Mouse (Mus musculus) megakaryocyte, embryonic 14.5 days (primary cell): ENCODE results near the gene Npas3. TPM values are rescaled to one million over a fixed set of nuclear protein-coding genes. Genes with fewer than 3 reads are reported as not detected.

Experiments used
- H3K27me3 ChIP-seq: replicated peaks from 2 replicates; pipeline ENCODE3; 2012; ENCODE audit warnings: inconsistent platforms
- H3K36me3 ChIP-seq: replicated peaks from 2 replicates; pipeline ENCODE3; 2012; ENCODE audit warnings: low read length, inconsistent platforms, mixed read lengths
- H3K4me1 ChIP-seq: 2 replicates; pipeline ENCODE4 v1.6.1; 2012; ENCODE audit warnings: inconsistent platforms
- H3K4me3 ChIP-seq: replicated peaks from 2 replicates; pipeline ENCODE3; 2012; ENCODE audit warnings: moderate library complexity, mild to moderate bottlenecking, inconsistent platforms
- H3K9me3 ChIP-seq: 2 replicates; pipeline ENCODE4 v1.6.1; 2012; ENCODE audit warnings: inconsistent platforms
- FLI1 ChIP-seq: IDR thresholded peaks from 2 replicates; pipeline ENCODE4 v1.6.1; 2012; ENCODE audit warnings: low read length, inconsistent platforms, mixed read lengths
- GATA1 ChIP-seq: IDR thresholded peaks from 3 replicates; pipeline ENCODE4 v1.6.1; 2012; ENCODE audit warnings: mixed read lengths, low read length, inconsistent platforms, borderline replicate concordance
- polyA plus RNA-seq: library from polyadenylated mRNA; stranded (reverse); fragments of >175 nt; gene quantifications from 2 replicates; pipeline ENCODE4 v1.2.3, GENCODE M21; 2012; ENCODE audit warnings: low replicate concordance; ENCODE audit not compliant: insufficient read depth

The Npas3 gene
- polyA plus RNA-seq, 1 experiment, result not detected

GRCm38 (mm10) chr12:53292508-53293300, 44.2 kb downstream of the Npas3 start:
- H3K9me3 ChIP-seq, result peaks cover 3% of the 10 kb centered on the region; the same call in 1 of the 2 replicates
- H3K4me3 ChIP-seq, result no peak overlapping the region
- TF ChIP-seq GATA1 (no peak), FLI1 (no peak)

GRCm38 (mm10) chr12:53294011-53294410, 45.5 kb downstream of the Npas3 start:
- Histone ChIP-seq H3K9me3 (peaks cover 3% of the 10 kb centered on the region; the same call in 1 of the 2 replicates), H3K36me3 (no peaks in the 10 kb centered on the region), H3K4me1 (no peaks in the 10 kb centered on the region), H3K4me3 (no peak overlapping the region), H3K27me3 (no peaks in the 10 kb centered on the region)
- TF ChIP-seq GATA1, result no peak
- no peak for TF ChIP-seq FLI1

More at GRCm38 (mm10) chr12:53292508-53293300, 44.2 kb downstream of the Npas3 start:
- no peaks in the 10 kb centered on the region for H3K27me3 ChIP-seq
- no peaks in the 10 kb centered on the region for H3K4me1 ChIP-seq
- H3K36me3 ChIP-seq, result no peaks in the 10 kb centered on the region

GRCm38 (mm10) chr12:53295747-53296146, 47.3 kb downstream of the Npas3 start:
- Histone ChIP-seq H3K4me3 (no peak overlapping the region), H3K36me3 (no peaks in the 10 kb centered on the region), H3K9me3 (peaks cover 3% of the 10 kb centered on the region; the same call in 1 of the 2 replicates), H3K4me1 (no peaks in the 10 kb centered on the region), H3K27me3 (no peaks in the 10 kb centered on the region)
- TF ChIP-seq GATA1 (no peak), FLI1 (no peak)

GRCm38 (mm10) chr12:53297946-53298840, 49.7 kb downstream of the Npas3 start:
- no peak for TF ChIP-seq GATA1
- no peak for TF ChIP-seq FLI1
- Histone ChIP-seq H3K9me3 (peaks cover 3% of the 10 kb centered on the region; the same call in 1 of the 2 replicates), H3K36me3 (no peaks in the 10 kb centered on the region), H3K4me1 (no peaks in the 10 kb centered on the region), H3K4me3 (no peak overlapping the region), H3K27me3 (no peaks in the 10 kb centered on the region)

- no peak overlapping the region for H3K4me3 ChIP-seq
- H3K36me3 ChIP-seq, result no peaks in the 10 kb centered on the region
- TF ChIP-seq GATA1 (no peak), FLI1 (no peak)
- no peaks in the 10 kb centered on the region for H3K27me3 ChIP-seq
- H3K4me1 ChIP-seq, result no peaks in the 10 kb centered on the region
- peaks cover 2% of the 10 kb centered on the region; the same call in 1 of the 2 replicates for H3K9me3 ChIP-seq
These were observed 52.5 kb downstream of the Npas3 start for GRCm38 (mm10) chr12:53300964-53301363.

- H3K36me3 ChIP-seq, result no peaks in the 10 kb centered on the region
- no peaks in the 10 kb centered on the region for H3K27me3 ChIP-seq
- TF ChIP-seq FLI1 (no peak), GATA1 (no peak)
- no peaks in the 10 kb centered on the region for H3K4me1 ChIP-seq
- no peak overlapping the region for H3K4me3 ChIP-seq
- H3K9me3 ChIP-seq, result peaks cover 2% of the 10 kb centered on the region; the same call in 1 of the 2 replicates
These were observed 53.7 kb downstream of the Npas3 start for GRCm38 (mm10) chr12:53302129-53302528.

GRCm38 (mm10) chr12:53316715-53317114, 68.2 kb downstream of the Npas3 start:
- no peak for TF ChIP-seq GATA1
- no peak for TF ChIP-seq FLI1
- no peak overlapping the region for H3K4me3 ChIP-seq
- peaks cover 6% of the 10 kb centered on the region for H3K9me3 ChIP-seq
- H3K27me3 ChIP-seq, result no peaks in the 10 kb centered on the region
- H3K4me1 ChIP-seq, result no peaks in the 10 kb centered on the region
- H3K36me3 ChIP-seq, result no peaks in the 10 kb centered on the region

- Histone ChIP-seq H3K36me3 (no peaks in the 10 kb centered on the region), H3K9me3 (peaks cover 2% of the 10 kb centered on the region; the same call in 1 of the 2 replicates), H3K27me3 (no peaks in the 10 kb centered on the region), H3K4me3 (no peak overlapping the region), H3K4me1 (no peaks in the 10 kb centered on the region)
- TF ChIP-seq GATA1, result no peak
- no peak for TF ChIP-seq FLI1
These were observed 69.3 kb downstream of the Npas3 start for GRCm38 (mm10) chr12:53317801-53318200.

- Histone ChIP-seq H3K4me1 (no peaks in the 10 kb centered on the region), H3K36me3 (no peaks in the 10 kb centered on the region)
These were observed 72.0 kb downstream of the Npas3 start for GRCm38 (mm10) chr12:53320526-53320925.

More at GRCm38 (mm10) chr12:53320526-53320925, 72.0 kb downstream of the Npas3 start:
- Histone ChIP-seq H3K4me3 (no peak overlapping the region), H3K9me3 (peaks cover 6% of the 10 kb centered on the region; the same call in 1 of the 2 replicates), H3K27me3 (no peaks in the 10 kb centered on the region)
- TF ChIP-seq FLI1, result no peak
- no peak for TF ChIP-seq GATA1
